Mouse (Mus musculus): ENCODE results near the gene Tmem260. TPM values are rescaled to one million over a fixed set of nuclear protein-coding genes. Genes with fewer than 3 reads are reported as not detected.

Gene Tmem260
- total RNA-seq, 1 experiment from 2014 or later, result 18.6 TPM

DNA sequence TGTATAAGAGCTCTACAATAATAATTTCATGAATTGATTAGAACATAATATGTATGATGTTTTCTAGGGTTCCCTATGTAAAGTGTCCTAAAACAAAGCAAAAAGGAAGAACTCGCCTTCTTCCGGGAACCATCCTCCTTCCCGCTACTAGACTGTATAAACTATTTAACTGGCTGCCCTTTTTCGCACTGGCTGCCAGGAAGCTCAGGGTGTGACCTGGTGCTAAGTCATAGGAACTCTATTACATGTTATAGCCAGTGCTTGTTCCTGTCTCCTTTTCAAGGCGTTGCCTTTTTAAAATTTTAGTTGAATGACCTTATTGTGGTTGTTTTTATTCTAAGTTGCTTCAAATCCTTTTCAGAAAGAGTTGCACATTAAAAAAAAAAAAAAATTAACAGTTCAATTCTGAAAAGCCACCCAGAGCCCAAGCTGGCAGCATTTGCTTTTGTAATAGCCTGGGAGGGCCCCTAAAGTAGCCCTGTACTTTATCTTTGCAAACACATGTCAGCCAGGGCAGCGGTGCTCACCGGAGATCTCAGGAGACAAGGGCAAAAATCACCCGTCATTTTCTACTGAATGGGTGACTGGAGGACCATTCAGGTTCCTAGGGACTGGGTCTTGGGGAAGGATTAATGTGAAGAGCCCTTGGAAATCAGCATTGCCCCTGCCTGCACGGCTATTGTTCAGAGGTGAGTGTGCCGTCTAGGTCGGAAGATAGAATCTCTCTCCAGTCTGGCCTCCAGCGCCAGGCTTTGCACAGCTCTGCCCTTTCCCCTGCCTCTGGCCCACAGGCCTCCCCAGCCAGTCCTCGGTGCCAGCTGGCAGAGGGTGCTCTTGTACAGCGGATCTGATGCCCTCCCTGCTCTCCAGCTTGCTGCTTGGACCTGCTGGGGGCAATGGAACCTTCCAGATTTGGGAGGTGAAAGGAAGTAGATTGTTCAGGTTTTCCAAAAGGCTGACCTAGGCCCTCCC lies 92.2 kb downstream of the Tmem260 start:
- no peak for ATAC-seq (ENCODE audit: extremely low read depth, insufficient number of reproducible peaks, low FRiP score, poor library complexity, severe bottlenecking)

DNA sequence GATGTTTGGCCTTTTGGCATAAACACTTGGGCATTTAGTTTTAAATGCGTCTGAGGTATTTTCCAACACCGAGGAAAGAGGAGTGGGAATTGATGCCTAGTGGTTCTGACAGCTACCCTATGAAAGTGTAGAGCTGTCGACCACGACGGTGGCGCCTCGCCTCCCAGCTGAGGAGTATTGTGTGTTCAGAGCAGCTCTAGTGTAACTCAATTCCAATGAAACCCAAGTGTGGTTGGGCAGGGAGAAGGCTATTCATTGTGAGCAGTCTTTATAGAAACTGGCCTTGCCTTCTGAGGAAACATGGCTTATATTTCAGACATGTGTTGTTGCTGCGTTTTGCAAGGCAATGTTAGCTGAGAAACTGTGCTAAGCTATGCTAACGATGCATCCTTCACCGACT lies 99.2 kb downstream of the Tmem260 start:
- ATAC-seq (ENCODE audit: extremely low read depth, insufficient number of reproducible peaks, low FRiP score, poor library complexity, severe bottlenecking), result no peak

DNA sequence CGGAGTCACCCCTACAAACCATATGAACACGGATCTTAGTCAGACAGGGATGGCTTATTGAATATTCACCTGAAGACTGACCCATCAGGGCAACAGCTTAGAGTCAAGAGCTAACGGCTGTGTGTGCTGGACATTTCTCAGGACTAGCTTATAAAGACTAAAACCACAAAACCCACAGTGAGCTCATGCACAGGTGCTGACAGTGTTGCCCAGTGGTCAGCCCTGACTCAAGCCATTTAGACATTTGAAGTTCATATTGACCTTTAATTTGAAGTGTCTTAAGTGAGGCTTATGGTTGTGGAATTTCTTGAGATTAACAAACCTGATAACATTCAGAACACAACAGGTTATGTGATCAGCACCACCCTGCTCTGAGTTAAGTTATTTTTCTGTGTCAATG lies 100.1 kb downstream of the Tmem260 start:
- no peak for ATAC-seq (ENCODE audit: extremely low read depth, insufficient number of reproducible peaks, low FRiP score, poor library complexity, severe bottlenecking)

DNA sequence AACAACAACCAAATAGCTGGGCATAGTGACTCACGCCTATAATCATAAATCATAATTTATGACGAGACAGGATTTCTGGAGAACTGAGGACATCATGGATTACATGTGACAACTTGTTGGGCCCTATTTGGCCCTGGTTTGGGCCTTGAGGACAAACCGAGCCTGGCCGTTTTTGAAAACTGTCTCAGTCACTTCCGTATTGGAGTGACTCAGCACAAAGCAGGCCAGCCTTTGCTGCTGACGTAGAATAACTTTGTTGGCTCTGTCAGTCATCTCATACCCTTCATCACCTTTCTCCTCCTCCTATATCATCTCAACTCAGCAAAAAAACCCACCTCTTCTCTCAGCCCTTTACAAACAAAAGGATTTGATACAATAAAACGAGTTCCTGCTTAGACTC lies 103.8 kb downstream of the Tmem260 start:
- no peak for ATAC-seq (ENCODE audit: extremely low read depth, insufficient number of reproducible peaks, low FRiP score, poor library complexity, severe bottlenecking)

DNA sequence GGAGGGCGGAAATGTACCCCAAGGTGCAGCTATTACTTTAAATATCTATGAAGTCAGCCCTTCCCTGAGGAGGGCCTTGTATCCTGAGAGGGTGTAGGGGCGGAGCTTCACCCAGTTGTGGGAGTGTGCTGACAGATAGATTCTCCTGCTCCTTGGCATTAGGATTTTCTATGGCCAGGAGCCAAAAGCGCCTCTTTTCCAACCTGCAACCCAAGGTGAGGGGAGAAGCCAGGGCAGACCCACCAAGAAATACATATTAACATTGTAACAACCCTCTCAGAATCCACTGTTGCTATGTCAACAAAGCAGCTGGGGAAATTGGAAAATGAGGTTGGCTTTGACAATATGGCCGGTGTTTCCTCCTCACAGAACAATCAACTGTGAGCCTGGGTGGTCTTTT lies 107.3 kb downstream of the Tmem260 start:
- no peak for ATAC-seq (ENCODE audit: extremely low read depth, insufficient number of reproducible peaks, low FRiP score, poor library complexity, severe bottlenecking)

DNA sequence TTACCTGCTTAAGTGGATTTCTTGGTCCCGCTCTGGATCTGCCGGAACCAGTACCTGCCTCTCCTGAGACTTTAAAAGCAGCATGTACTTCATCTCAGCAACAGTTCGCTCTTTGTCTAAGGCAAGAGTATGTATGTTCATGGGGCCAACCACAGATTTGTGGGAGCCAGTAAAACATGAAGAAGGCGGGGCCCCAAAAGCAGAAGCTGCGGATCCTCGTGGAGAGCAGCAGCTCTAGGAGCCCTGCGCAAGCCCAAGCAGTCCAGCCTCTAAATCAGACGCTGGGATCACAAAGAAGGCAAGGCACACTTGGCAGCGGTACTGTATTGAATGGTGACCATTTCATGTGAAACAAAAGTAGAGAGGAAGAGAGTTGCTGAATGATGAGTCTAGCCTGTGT lies 107.8 kb downstream of the Tmem260 start:
- no peak for ATAC-seq (ENCODE audit: extremely low read depth, insufficient number of reproducible peaks, low FRiP score, poor library complexity, severe bottlenecking)

DNA sequence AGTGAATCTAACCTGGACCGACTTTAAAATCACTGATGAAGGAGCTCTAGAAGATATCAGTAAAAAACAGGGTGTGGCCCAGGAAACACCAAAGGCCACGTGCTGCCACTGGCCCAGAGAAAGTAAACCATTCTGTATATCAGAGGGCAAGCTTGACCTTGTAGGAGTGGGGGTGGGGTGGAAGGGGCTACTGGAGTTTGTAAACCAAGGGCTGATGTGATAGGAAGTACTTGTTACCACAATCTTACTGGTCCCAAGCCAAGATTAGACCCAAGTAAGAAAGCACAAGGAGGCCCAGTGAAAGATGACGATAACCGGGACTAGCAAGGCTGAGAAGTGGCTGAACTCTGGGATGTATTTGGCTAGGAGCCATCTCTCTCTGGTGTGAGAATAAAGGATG lies 113.1 kb downstream of the Tmem260 start:
- no peak for ATAC-seq (ENCODE audit: extremely low read depth, insufficient number of reproducible peaks, low FRiP score, poor library complexity, severe bottlenecking)

DNA sequence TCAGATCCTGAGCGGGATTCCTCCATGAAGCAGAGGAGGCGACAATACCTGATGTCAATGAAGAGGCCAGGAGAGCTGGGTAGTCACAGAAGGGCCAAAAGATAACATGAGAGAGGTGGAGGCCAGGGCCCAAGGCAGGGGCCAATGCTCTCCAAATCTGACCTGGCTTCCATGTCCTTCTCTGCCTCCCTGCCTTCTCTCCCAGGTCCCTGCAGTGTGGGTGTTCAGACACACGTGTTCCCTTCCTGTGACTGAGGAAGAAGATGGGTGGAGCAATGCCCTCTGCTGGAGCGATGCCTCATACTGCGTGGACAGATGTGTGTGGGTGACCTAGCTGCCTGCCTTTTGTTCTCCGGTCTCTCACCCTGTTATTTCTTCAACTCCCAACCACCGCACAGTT lies 113.8 kb downstream of the Tmem260 start:
- ATAC-seq (ENCODE audit: extremely low read depth, insufficient number of reproducible peaks, low FRiP score, poor library complexity, severe bottlenecking), result no peak

DNA sequence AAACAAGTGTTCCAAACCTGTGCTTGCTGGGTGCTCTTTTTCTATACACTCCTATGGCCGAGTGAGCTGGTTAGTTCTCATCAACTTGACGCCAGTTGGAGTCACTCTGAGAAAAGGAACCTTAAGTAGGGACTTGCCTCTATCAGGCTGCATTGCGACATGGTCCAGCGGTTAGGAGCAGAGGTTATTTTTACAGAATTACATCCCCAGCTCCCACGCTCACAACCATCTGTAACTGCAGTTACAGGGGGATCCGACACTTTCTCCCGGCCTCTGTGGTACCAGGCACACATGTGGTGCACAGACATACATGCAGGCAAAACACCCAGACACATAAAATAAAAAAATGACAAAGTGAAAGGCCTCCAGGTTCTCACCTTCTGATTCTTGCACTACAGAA lies 120.7 kb downstream of the Tmem260 start:
- no peak for ATAC-seq (ENCODE audit: extremely low read depth, insufficient number of reproducible peaks, low FRiP score, poor library complexity, severe bottlenecking)

Other genes starting within 250 kb of the Tmem260 start
- gene Otx2, start 227.7 kb downstream of the Tmem260 start, total RNA-seq (2017), result not detected in 2 replicates

All from neutrophil, adult 5-6 weeks (primary cell).